Mouse (Mus musculus) olfactory bulb, adult 2 months (tissue): Measurements from ENCODE around the gene Dnmt3a. TPM values are rescaled to one million over a fixed set of nuclear protein-coding genes. Genes with fewer than 3 reads are reported as not detected.

Experiments used
- H3K27ac ChIP-seq: fragments of 200-500 bp; 2 replicates; pipeline ENCODE4 v1.5.1; 2012; ENCODE audit warnings: low read depth, low read length; ENCODE audit not compliant: insufficient read depth
- H3K4me1 ChIP-seq: fragments of 200-500 bp; 2 replicates; pipeline ENCODE4 v1.6.1; 2012; ENCODE audit warnings: low read length; ENCODE audit not compliant: control insufficient read depth, insufficient read depth
- H3K4me3 ChIP-seq: fragments of 200-500 bp; 2 replicates; pipeline ENCODE4 v1.5.1; 2012; ENCODE audit warnings: mild to moderate bottlenecking, low read depth, low read length, moderate library complexity; ENCODE audit not compliant: insufficient read depth
- CTCF ChIP-seq: fragments of 200-500 bp; IDR thresholded peaks from 2 replicates; pipeline ENCODE4 v1.5.1; 2012; ENCODE audit warnings: low read depth, mild to moderate bottlenecking, low read length, moderate library complexity; ENCODE audit not compliant: insufficient read depth
- POLR2A ChIP-seq: fragments of 200-500 bp; IDR thresholded peaks from 2 replicates; pipeline ENCODE4 v1.6.1; 2012; ENCODE audit warnings: mild to moderate bottlenecking, low read depth, low read length, moderate library complexity; ENCODE audit not compliant: insufficient read depth
- WGBS: fragments of 180-500 bp; shearing (Covaris S2); methylation state at CpG from one replicate; pipeline ENCODE4 v1.1.7; 2018; 5-methylcytosine and 5-hydroxymethylcytosine counted together
- polyA plus RNA-seq: library from polyadenylated mRNA; stranded (reverse); fragments of >200 nt; gene quantifications from 2 replicates; pipeline ENCODE4 v1.2.4, GENCODE M21; 2012; ENCODE audit warnings: low replicate concordance; ENCODE audit not compliant: missing spikeins, insufficient read depth, insufficient read length

The Dnmt3a gene
- polyA plus RNA-seq, 1 experiment = not detected

GRCm38 (mm10) chr12:3905436-3905835 lies 99.6 kb downstream of the Dnmt3a start:
- TF ChIP-seq CTCF (no peak), POLR2A (no peak)
- Histone ChIP-seq H3K27ac (no peak overlapping the region), H3K4me3 (no peak overlapping the region), H3K4me1 (peaks cover 16% of the 10 kb centered on the region)
- 89% methylated on average over 9 of the region's 9 CpGs for WGBS

DNA sequence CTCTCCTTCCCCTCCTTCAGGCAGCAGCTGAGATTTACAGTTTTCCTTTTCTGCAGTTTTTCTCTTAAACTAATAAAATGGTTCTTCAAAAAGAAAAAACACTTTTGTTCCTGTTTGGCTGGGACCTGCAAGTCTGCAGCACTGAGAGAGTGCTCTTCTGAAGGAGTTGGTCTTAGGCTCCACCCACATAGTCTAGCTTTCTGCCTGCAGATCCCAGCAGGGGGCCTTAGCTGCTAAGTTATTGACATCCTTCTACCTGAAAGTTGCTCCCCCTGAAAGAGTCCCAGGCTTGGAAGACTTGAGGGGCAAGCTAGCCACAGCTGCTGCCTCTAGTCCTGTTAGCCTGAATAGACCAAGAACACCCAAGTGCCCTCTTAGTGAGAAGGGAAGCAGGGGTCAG lies 100.5 kb downstream of the Dnmt3a start:
- peaks cover 18% of the 10 kb centered on the region for H3K4me1 ChIP-seq
- H3K27ac ChIP-seq = no peak overlapping the region
- TF ChIP-seq POLR2A (no peak), CTCF (no peak)
- H3K4me3 ChIP-seq = no peak overlapping the region

- WGBS = 84% methylated on average over 4 of the region's 4 CpGs
- H3K4me1 ChIP-seq = peaks cover 18% of the 10 kb centered on the region
- H3K27ac ChIP-seq = 0 out of 2 replicates have a peak overlapping the region, but pooled peaks have one; percentile 28
- H3K4me3 ChIP-seq = no peak overlapping the region
- TF ChIP-seq CTCF (no peak), POLR2A (no peak)
These were observed 101.2 kb downstream of the Dnmt3a start for GRCm38 (mm10) chr12:3907008-3907407.

GRCm38 (mm10) chr12:3907418-3907817 lies 101.6 kb downstream of the Dnmt3a start:
- Histone ChIP-seq H3K27ac (no peak overlapping the region), H3K4me1 (peaks cover 18% of the 10 kb centered on the region), H3K4me3 (no peak overlapping the region)
- WGBS = 55% methylated on average over 13 of the region's 13 CpGs
- TF ChIP-seq CTCF = no peak

GRCm38 (mm10) chr12:3910466-3911093 lies 104.8 kb downstream of the Dnmt3a start:
- Histone ChIP-seq H3K4me1 (peaks cover 17% of the 10 kb centered on the region), H3K4me3 (no peak overlapping the region)
- 85% methylated on average over 10 of the region's 10 CpGs for WGBS

GRCm38 (mm10) chr12:3911831-3912348 lies 106.1 kb downstream of the Dnmt3a start:
- WGBS = 84% methylated on average over 7 of the region's 7 CpGs
- H3K4me3 ChIP-seq = no peak overlapping the region
- H3K4me1 ChIP-seq = peaks cover 10% of the 10 kb centered on the region
- H3K27ac ChIP-seq = no peak overlapping the region
- TF ChIP-seq POLR2A (no peak), CTCF (no peak)

More at GRCm38 (mm10) chr12:3910466-3911093, 104.8 kb downstream of the Dnmt3a start:
- no peak overlapping the region for H3K27ac ChIP-seq
- TF ChIP-seq POLR2A = no peak
- no peak for TF ChIP-seq CTCF

- Histone ChIP-seq H3K4me3 (no peak overlapping the region), H3K4me1 (peaks cover 7% of the 10 kb centered on the region; the same call in 1 of the 2 replicates), H3K27ac (no peak overlapping the region)
- no peak for TF ChIP-seq CTCF
- TF ChIP-seq POLR2A = no peak
- WGBS = 93% methylated on average over 3 of the region's 3 CpGs
These were observed 110.0 kb downstream of the Dnmt3a start for GRCm38 (mm10) chr12:3915852-3916251.

GRCm38 (mm10) chr12:3917668-3918341 lies 112.0 kb downstream of the Dnmt3a start:
- Histone ChIP-seq H3K4me3 (no peak overlapping the region), H3K27ac (no peak overlapping the region), H3K4me1 (peaks cover 7% of the 10 kb centered on the region; the same call in 1 of the 2 replicates)
- WGBS = 37% methylated on average over 14 of the region's 14 CpGs
- TF ChIP-seq CTCF (no peak), POLR2A (no peak)

- H3K4me3 ChIP-seq = no peak overlapping the region
- H3K27ac ChIP-seq = no peak overlapping the region
- 78% methylated on average over 3 of the region's 3 CpGs for WGBS
- TF ChIP-seq POLR2A (no peak), CTCF (no peak)
- H3K4me1 ChIP-seq = peaks cover 7% of the 10 kb centered on the region; the same call in 1 of the 2 replicates
These were observed 112.8 kb downstream of the Dnmt3a start for GRCm38 (mm10) chr12:3918577-3918976.
